Mouse (Mus musculus) leukemia stem cell, adult 10-12 weeks (primary cell): ENCODE results near the gene Kmt5c. TPM values are rescaled to one million over a fixed set of nuclear protein-coding genes. Genes with fewer than 3 reads are reported as not detected.

Source experiments
- polyA plus RNA-seq: library from polyadenylated mRNA; stranded (reverse); fragments of >175 nt; gene quantifications from 2 replicates; pipeline ENCODE4 v1.2.3, GENCODE M21; 2012; ENCODE audit warnings: low replicate concordance

The Kmt5c gene
- polyA plus RNA-seq, result 564 and 1,345 TPM in 2 replicates

DNA sequence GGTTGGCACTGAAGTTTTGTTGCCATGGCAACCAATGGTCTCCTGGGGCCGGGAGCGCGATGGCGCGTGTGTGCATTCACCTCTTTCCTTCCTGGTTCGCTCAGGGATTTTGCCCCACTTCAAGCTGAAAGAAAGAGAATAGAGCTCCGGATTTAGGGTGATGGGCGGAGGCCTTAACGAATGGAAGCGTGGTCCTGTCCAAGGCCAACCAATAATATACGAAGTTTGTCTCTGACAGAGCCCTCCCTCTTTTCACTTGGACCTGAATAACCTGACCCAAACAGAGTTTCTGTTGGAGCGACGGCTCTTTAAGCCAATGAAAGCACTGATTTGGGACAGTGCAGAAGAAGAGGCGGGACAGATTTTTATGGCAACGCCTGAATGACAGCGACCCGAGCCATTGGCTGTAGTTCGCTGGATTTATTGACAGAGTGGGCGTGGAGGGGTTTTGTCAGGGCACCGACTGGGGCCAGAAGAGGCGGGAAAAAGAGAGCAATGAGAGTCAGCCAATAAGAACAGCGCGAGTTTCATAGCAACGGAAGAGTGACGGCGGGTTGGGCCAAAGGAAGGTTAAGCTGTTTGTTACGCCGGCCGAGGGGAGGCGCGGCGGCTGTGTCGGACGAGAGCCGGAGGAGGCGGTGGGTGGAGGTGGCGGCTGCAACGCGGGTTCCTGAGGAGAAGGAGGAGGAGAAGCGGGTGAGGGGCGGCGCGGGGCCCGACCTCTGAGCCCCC, at the start of gene Kmt5c:
Gene Kmt5c, plus strand, starts transcription at position 572 of the 732 bp plus-strand sequence.

DNA sequence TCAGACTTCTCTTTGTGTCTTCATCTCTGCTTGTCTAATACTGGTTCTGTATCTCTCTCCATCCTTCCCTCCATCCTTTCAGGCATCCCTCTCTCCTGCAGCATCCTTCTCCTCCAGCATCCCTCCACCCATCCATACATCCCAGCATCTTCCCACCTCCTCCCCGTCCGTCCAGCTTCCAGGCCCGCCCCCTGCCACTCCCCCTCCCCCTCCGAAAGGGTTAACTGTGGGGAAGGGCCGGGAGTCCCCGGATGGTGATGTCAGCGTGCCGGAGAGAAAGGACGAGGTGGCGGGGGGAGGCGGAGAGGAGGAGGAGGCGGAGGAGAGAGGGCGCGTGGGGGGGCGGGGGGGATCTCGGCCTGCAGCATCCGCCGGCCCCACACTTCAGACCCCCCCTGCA, 49.5 kb upstream of the Kmt5c start, which contains the start of gene Brsk1:
Gene Brsk1, plus strand, starts transcription at position 218 of the 400 bp plus-strand sequence.

DNA sequence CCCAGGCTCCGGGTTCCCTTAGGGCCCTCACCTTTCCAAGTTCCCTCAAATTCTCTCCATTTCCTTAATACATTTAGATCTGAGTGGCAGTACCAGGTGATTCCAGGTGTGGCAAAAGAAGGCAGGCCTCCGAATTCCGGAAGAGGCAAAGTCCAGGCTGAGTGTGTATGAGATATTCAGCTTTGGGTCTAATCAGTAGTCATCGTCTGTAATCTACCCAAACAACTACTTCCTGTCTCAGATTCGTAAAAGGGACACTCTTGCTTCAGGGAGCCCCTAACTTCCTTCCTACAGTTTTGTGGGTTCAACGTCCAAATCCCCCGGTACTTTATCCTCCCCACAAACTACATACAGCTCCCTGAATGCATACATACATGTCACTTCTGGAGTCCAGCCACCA, 14.7 kb upstream of the Kmt5c start, which contains the start of gene Tmem150b:
Gene Tmem150b, minus strand, starts transcription at position 81 of the 400 bp plus-strand sequence.

DNA sequence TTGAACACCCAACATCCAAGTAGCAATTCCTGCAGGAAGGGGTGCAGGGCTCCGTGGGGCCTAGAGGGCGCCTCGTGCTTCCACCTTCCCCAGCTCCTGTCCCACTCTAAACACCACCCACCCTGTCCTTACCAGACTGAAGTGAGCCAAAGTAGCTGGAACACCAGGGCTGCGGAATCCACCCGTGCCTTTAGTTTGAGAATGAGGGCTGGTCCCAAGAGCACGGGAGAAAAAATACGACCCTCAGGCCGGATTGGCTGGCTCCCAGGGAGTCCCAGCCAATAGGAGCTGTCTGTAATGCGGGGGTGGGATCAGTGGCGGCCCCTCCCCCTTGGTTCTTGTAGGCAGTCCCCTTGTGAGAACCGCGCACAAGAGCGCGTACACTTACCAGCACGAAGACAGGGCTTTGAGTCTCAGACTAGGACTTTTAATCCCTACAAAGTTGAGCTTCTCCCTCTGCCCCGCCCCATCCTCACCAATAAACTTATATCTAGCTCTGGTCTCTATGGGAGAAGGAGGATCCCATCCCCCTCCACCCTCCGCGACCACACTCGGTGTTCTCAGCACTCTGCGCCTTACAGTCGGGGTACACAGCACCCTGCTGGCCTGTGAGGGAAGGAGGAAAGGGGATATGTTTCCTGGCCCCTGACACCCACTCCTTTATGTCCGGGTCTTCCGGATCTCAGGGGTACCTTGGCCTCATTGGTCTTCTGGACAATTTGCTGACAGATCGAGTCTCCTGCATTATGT, 13.1 kb downstream of the Kmt5c start, which contains the start of gene Cox6b2:
Gene Cox6b2, minus strand, starts transcription at position 274 of the 750 bp plus-strand sequence.

DNA sequence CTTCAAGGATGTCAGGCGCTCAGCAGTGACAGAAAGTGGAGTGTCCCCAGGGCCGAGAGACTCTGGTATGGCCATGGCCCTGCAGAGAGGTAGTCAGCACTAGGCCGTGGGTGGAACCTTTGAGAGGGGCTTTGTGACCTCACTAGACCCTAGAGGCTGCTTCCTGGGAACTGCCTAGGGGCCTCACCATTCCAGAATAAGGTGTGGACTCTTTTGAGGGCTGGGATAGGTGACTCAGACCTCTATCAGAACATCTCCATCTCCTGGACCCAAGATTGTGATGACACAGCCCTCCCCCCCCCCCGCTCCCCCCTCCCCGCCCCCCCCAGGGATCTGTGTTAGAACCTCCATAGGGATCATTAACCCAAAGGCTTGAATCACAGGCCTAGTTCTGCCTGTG, 31.3 kb downstream of the Kmt5c start, which contains the start of gene Fam71e2:
Gene Fam71e2, minus strand, starts transcription at position 101 of the 400 bp plus-strand sequence.

DNA sequence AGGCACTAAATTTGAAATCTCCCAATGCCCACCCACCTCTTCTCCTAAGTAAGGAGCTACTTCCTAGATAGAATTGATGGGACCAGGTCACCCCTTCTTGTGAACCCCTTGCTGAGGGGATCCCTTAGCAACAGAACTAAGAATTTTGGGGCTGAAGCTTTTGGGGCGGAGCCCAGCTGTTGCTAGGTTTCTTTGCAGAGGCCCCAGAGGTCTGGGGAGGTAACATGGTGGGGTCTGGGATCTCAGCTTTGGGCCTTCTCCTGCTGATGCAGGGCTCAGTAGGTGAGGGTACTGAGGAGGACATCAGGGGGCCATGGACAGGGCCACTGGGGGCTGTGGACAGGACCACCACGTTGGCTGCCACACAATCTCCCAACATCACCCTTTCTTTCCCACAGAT, 42.8 kb downstream of the Kmt5c start, which contains the start of the genes Il11 and Tmem190:
Gene Il11, minus strand, starts transcription at position 101 of the 400 bp plus-strand sequence.
Gene Tmem190, plus strand, starts transcription at position 179 of the 400 bp plus-strand sequence.

DNA sequence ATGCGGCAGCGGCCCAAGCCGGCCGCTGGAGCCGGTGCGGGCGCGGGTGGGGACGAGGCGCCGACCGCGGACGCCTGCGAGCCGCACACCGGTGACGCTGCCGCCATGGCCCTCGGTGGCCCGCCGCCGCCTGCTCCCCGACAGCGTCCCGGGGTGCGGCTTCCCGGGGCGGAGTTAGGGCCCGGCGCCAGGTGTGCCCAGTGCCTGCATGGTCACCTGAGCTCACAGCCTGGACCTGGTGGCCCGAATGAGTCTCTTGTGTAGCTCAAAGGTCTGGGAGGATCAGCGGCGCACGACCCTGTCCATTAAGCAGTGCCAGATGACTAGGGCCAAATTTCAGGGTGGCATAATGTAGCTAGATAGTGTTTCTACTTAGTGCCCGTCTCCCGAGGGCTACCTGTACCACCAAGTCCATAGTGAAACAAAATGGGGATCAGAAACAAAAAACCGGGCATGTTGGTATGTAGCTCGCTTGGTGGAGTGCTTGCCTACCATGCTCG, 49.6 kb downstream of the Kmt5c start, which contains the start of gene Tmem238:
Gene Tmem238, minus strand, starts transcription at position 221 of the 500 bp plus-strand sequence.

DNA sequence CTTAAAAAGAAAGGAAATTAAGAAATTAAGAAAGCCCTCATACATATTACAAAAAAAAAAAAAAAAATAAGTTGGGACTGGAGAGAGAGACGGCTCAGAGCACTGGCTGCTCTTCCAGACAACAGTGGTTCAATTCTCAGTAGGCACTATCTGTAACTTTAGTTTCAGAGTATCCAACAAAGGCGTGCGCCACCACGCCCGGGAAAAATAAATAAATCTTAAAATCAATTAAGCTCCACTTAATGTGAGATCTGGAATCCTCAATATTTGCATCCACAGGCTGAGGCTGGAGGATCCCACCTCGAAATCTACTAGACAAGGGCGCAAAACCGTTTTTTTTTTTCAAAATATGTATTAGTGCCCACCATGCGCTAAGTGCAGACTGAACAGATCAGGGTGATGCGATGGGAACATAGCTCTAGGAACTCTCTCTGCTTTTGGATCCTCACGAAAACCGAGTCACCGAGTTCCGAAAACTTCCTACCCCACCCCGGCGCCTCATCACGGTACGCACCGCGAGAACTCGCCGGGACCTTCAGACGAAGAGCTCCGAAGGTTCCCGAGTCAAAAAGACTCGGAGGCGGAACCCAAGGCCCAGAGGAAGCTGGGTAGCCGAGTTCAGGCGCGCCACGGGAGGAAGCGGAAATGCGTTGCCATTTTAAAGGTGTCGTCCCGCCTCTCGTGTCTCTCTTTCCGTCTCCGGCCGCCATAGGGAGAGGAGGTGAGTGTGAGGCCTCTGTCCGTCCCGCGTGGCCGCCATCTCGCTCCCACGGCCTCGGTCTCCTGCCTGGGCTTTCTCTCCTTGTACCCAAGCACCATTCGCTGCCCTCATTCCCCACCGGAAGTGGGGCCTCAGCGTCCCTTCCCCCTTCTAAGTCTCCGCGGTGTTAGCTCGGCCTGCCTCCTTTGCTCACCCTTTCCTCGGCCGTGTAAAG, 52.6 kb downstream of the Kmt5c start, which contains the start of gene Rpl28:
Gene Rpl28, plus strand, starts transcription at position 597 of the 935 bp plus-strand sequence.

Other genes starting within 250 kb of the Kmt5c start
- 226 and 282 TPM in 2 replicates for gene Ppp1r12c, start 238.4 kb upstream of the Kmt5c start, polyA plus RNA-seq
- gene Tnnt1, start 223.7 kb upstream of the Kmt5c start, polyA plus RNA-seq, result 0.57 TPM in 1 of 2 replicates, not detected in the other
- 1.0 and 1.6 TPM in 2 replicates for gene Tnni3, start 215.9 kb upstream of the Kmt5c start, polyA plus RNA-seq
- gene Dnaaf3, start 207.7 kb upstream of the Kmt5c start, polyA plus RNA-seq, result 2.2 and 2.7 TPM in 2 replicates
- 0.13 and 0.16 TPM in 2 replicates for gene Syt5, start 192.6 kb upstream of the Kmt5c start, polyA plus RNA-seq
- not detected in 2 replicates for gene Ptprh, start 136.1 kb upstream of the Kmt5c start, polyA plus RNA-seq
- 5.7 and 12.8 TPM in 2 replicates for gene Tmem86b, start 108.7 kb upstream of the Kmt5c start, polyA plus RNA-seq
- 230 and 262 TPM in 2 replicates for gene Ppp6r1, start 81.1 kb upstream of the Kmt5c start, polyA plus RNA-seq
- gene Hspbp1, start 55.0 kb upstream of the Kmt5c start, polyA plus RNA-seq, result 171 and 194 TPM in 2 replicates
- gene Brsk1, start 49.5 kb upstream of the Kmt5c start, polyA plus RNA-seq, result 0.20 TPM in 2 replicates
- gene Tmem150b, start 14.9 kb upstream of the Kmt5c start, polyA plus RNA-seq, result 0.17 TPM in 1 of 2 replicates, not detected in the other
- 70.9 and 249 TPM in 2 replicates for gene Cox6b2, start 13.0 kb downstream of the Kmt5c start, polyA plus RNA-seq
- gene Fam71e2, start 31.2 kb downstream of the Kmt5c start, polyA plus RNA-seq, result not detected in 2 replicates
- gene Il11, start 42.7 kb downstream of the Kmt5c start, polyA plus RNA-seq, result 0.17 and 0.43 TPM in 2 replicates
- not detected in 2 replicates for gene Tmem190, start 42.8 kb downstream of the Kmt5c start, polyA plus RNA-seq
- gene Tmem238, start 49.5 kb downstream of the Kmt5c start, polyA plus RNA-seq, result 141 and 302 TPM in 2 replicates
- gene Rpl28, start 52.8 kb downstream of the Kmt5c start, polyA plus RNA-seq, result 2,040 and 3,887 TPM in 2 replicates
- 297 and 1,174 TPM in 2 replicates for gene Ube2s, start 72.5 kb downstream of the Kmt5c start, polyA plus RNA-seq
- 0.09 TPM in 1 of 2 replicates, not detected in the other for gene Shisa7, start 104.6 kb downstream of the Kmt5c start, polyA plus RNA-seq
- 0.36 and 0.54 TPM in 2 replicates for gene Isoc2b, start 130.1 kb downstream of the Kmt5c start, polyA plus RNA-seq
- gene Isoc2a, start 137.0 kb downstream of the Kmt5c start, polyA plus RNA-seq, result 2.1 and 10.8 TPM in 2 replicates
- 0.27 TPM in 1 of 2 replicates, not detected in the other for gene Gm36210, start 166.4 kb downstream of the Kmt5c start, polyA plus RNA-seq
- 71.6 and 77.8 TPM in 2 replicates for gene Zfp628, start 175.1 kb downstream of the Kmt5c start, polyA plus RNA-seq
- 2.4 and 2.5 TPM in 2 replicates for gene Nat14, start 181.9 kb downstream of the Kmt5c start, polyA plus RNA-seq
- gene Ssc5d, start 185.7 kb downstream of the Kmt5c start, polyA plus RNA-seq, result 0.38 and 0.55 TPM in 2 replicates
- gene Sbk2, start 224.3 kb downstream of the Kmt5c start, polyA plus RNA-seq, result 0.20 and 0.42 TPM in 2 replicates
- gene Sbk3, start 231.1 kb downstream of the Kmt5c start, polyA plus RNA-seq, result not detected in 2 replicates